Mouse (Mus musculus): ENCODE data around the gene Lrrc46.

The Lrrc46 gene

GRCm38 (mm10) chr11:97041022-97041899, at the start of gene Lrrc46, which contains the start of gene Mrpl10:
Lrrc46 (minus strand) TSS chr11:97041407.
Mrpl10 (plus strand) TSS chr11:97041560.
- DNase-seq (ENCODE audit: inconsistent ontology term), result peak; percentile 95

GRCm38 (mm10) chr11:97086365-97086764, 45.2 kb upstream of the Lrrc46 start:
- DNase-seq (ENCODE audit: inconsistent ontology term), result no peak

GRCm38 (mm10) chr11:97084821-97085505, 43.8 kb upstream of the Lrrc46 start:
- no peak for DNase-seq (ENCODE audit: inconsistent ontology term)

GRCm38 (mm10) chr11:97083401-97084140, 42.4 kb upstream of the Lrrc46 start:
- no peak for DNase-seq (ENCODE audit: inconsistent ontology term)

GRCm38 (mm10) chr11:97082977-97083376, 41.8 kb upstream of the Lrrc46 start:
- no peak for DNase-seq (ENCODE audit: inconsistent ontology term)

- no peak for DNase-seq (ENCODE audit: inconsistent ontology term)
Measured at GRCm38 (mm10) chr11:97080291-97080690, 39.1 kb upstream of the Lrrc46 start.

- DNase-seq (ENCODE audit: inconsistent ontology term), result no peak
Measured at GRCm38 (mm10) chr11:97078751-97079150, 37.5 kb upstream of the Lrrc46 start.

GRCm38 (mm10) chr11:97074235-97074634, 33.0 kb upstream of the Lrrc46 start:
- DNase-seq (ENCODE audit: inconsistent ontology term), result no peak

- DNase-seq (ENCODE audit: inconsistent ontology term), result peak; percentile 79
Measured at GRCm38 (mm10) chr11:97072533-97072932, 31.3 kb upstream of the Lrrc46 start.

GRCm38 (mm10) chr11:97071129-97071528, 29.9 kb upstream of the Lrrc46 start:
- DNase-seq (ENCODE audit: inconsistent ontology term), result no peak

- DNase-seq (ENCODE audit: inconsistent ontology term), result no peak
Measured at GRCm38 (mm10) chr11:97069770-97070169, 28.6 kb upstream of the Lrrc46 start.

GRCm38 (mm10) chr11:97069333-97069732, 28.1 kb upstream of the Lrrc46 start:
- DNase-seq (ENCODE audit: inconsistent ontology term), result no peak

GRCm38 (mm10) chr11:97066656-97067360, 25.6 kb upstream of the Lrrc46 start:
- DNase-seq (ENCODE audit: inconsistent ontology term), result no peak

- DNase-seq (ENCODE audit: inconsistent ontology term), result no peak
Measured at GRCm38 (mm10) chr11:97065538-97066295, 24.5 kb upstream of the Lrrc46 start.

- DNase-seq (ENCODE audit: inconsistent ontology term), result no peak
Measured at GRCm38 (mm10) chr11:97063921-97064295, 22.7 kb upstream of the Lrrc46 start.

- peak; percentile 43 for DNase-seq (ENCODE audit: inconsistent ontology term)
Measured at GRCm38 (mm10) chr11:97063274-97063920, 22.2 kb upstream of the Lrrc46 start.

- no peak for DNase-seq (ENCODE audit: inconsistent ontology term)
Measured at GRCm38 (mm10) chr11:97052219-97052646, 11.0 kb upstream of the Lrrc46 start.

- peak; percentile 46 for DNase-seq (ENCODE audit: inconsistent ontology term)
Measured at GRCm38 (mm10) chr11:97050944-97051586, 9.9 kb upstream of the Lrrc46 start.

GRCm38 (mm10) chr11:97050216-97050943, 9.2 kb upstream of the Lrrc46 start, which contains the start of gene Osbpl7:
Osbpl7 (plus strand) TSS chr11:97050628.
- DNase-seq (ENCODE audit: inconsistent ontology term), result peak; percentile 76
